Mouse (Mus musculus): ENCODE measurements around the gene Crybg2.

GRCm38 (mm10) chr4:134016767-134017166, 43.8 kb upstream of the Crybg2 start:
- TF ChIP-seq CTCF (IDR thresholded peaks at IDR 0.05; ENCODE audit: low read depth, low read length) = no peak
- TF ChIP-seq POLR2A (IDR thresholded peaks at IDR 0.05; ENCODE audit: extremely low read depth, insufficient read depth, low read length) = no peak
